Comparison of ENCODE assay signal across 8 mouse cellular contexts in the genomic region with DNA sequence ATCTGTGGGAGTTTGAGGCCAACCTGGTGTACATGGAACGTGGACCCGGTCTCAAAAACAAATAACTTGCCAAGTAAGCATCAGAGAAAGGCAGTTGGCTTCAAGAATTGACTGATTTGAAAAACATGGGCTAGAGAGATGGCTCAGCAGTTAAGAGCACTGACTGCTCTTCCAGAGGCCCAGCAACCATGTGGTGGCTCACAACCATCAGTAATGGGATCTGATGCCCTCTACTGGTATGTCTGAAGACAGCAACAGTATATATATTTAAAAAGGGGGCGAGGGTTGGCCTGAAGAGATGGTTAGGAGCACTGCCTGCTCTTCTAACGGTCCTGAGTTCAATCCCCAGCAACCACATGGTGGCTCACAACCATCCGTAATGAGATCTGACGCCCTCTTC. TPM values are rescaled to one million over a fixed set of nuclear protein-coding genes. Genes with fewer than 3 reads are reported as not detected.
DNase-seq lines count a peak whose midpoint lies in the region; ATAC-seq and TF ChIP-seq lines count a peak whose summit lies in the region.

No protein-coding gene starts in this region.

- no peak overlapping the region for H3K4me3 ChIP-seq in kidney, postnatal 0 days (replicated peaks; ENCODE audit: low read depth, low read length)
- H3K4me3 ChIP-seq in liver, embryonic 14.5 days (ENCODE audit: insufficient read depth in 1 of 2, low read depth in 2 of 2, low read length in 2 of 2), result no peak overlapping the region

- 17% methylated on average over 6 of the region's 6 CpGs for WGBS in kidney, postnatal 0 days
- 14% methylated on average over 6 of the region's 6 CpGs for WGBS in liver, embryonic 14.5 days (ENCODE audit: insufficient replicate concordance)

- no peak for TF ChIP-seq EP300 in liver, embryonic 14.5 days (IDR thresholded peaks at IDR 0.05; ENCODE audit: low read depth)

- H3K9me3 ChIP-seq in kidney, postnatal 0 days (replicated peaks; ENCODE audit: low read length), result no peaks in the 10 kb centered on the region
- no peaks in the 10 kb centered on the region for H3K9me3 ChIP-seq in liver, embryonic 14.5 days (ENCODE audit: control insufficient read depth, low read length)

- no peak for ATAC-seq in kidney, postnatal 0 days (replicated peaks; ENCODE audit: low FRiP score, low read depth)
- ATAC-seq in liver, embryonic 14.5 days (ENCODE audit: insufficient read depth), result no peak
- ATAC-seq in megakaryocyte-erythroid progenitor cell, adult 5-6 weeks (replicated peaks; ENCODE audit: low FRiP score, low TSS enrichment, poor library complexity, severe bottlenecking), result no peak

- no peak overlapping the region for H3K4me2 ChIP-seq in kidney, postnatal 0 days (ENCODE audit: low read length)
- no peak overlapping the region for H3K4me2 ChIP-seq in liver, embryonic 14.5 days (ENCODE audit: low read depth)

- no peak overlapping the region for H3K9ac ChIP-seq in kidney, postnatal 0 days (ENCODE audit: low read depth, low read length)
- no peak overlapping the region for H3K9ac ChIP-seq in liver, embryonic 14.5 days (replicated peaks)

- H3K36me3 ChIP-seq in kidney, postnatal 0 days (ENCODE audit: insufficient read depth, low read length), result no peaks in the 10 kb centered on the region
- no peaks in the 10 kb centered on the region for H3K36me3 ChIP-seq in liver, embryonic 14.5 days (replicated peaks; ENCODE audit: control insufficient read depth, insufficient read depth, low read depth)

- H3K4me1 ChIP-seq in kidney, postnatal 0 days (replicated peaks; ENCODE audit: insufficient read depth, low read length), result no peaks in the 10 kb centered on the region; the same call in 1 of the 2 replicates
- H3K4me1 ChIP-seq in liver, embryonic 14.5 days (replicated peaks; ENCODE audit: control insufficient read depth in 2 of 2, insufficient read depth in 2 of 2, low read length in 1 of 2), result peaks cover 7 to 18% of the 10 kb centered on the region in 2 experiments

- H3K27ac ChIP-seq in kidney, postnatal 0 days, result no peak overlapping the region
- H3K27ac ChIP-seq in liver, embryonic 14.5 days, result no peak overlapping the region

- no peaks in the 10 kb centered on the region for H3K27me3 ChIP-seq in kidney, postnatal 0 days (ENCODE audit: insufficient read depth, low read length)
- no peaks in the 10 kb centered on the region for H3K27me3 ChIP-seq in liver, embryonic 14.5 days (ENCODE audit: control insufficient read depth, insufficient read depth, low read length)

- DNase-seq in kidney, postnatal 0 days (ENCODE audit: low spot score), result peak; percentile 64
- DNase-seq in kidney, postnatal 10 days, result no peak
- DNase-seq in CD4-positive helper T cell, adult 2 months (ENCODE audit: low read depth, low spot score), result peak; percentile 68
- DNase-seq in R1 (ENCODE audit: low read depth, low spot score), result peak; percentile 60
- no peak for DNase-seq in liver, embryonic 14.5 days (ENCODE audit: low read depth in 3 of 3, low spot score in 3 of 3)
- DNase-seq in adrenal gland, adult 8-10 months, result no peak
- no peak for DNase-seq in kidney, adult 18-20 months

- peak; percentile 73 for TF ChIP-seq CTCF in kidney, postnatal 0 days (IDR thresholded peaks at IDR 0.05; ENCODE audit: low read depth)
- TF ChIP-seq CTCF in liver, embryonic 14.5 days (IDR thresholded peaks at IDR 0.05; ENCODE audit: low read depth), result peak; percentile 75

RNA-seq across cellular contexts. Expression of a gene that starts 4.5 kb away (rescaled TPM):
- 295 and 332 TPM in 2 replicates for polyA plus RNA-seq in kidney, postnatal 0 days (2015; fragmentation: Nextera tagmentation; extraction: Ambion mirVana)
- 57.4 and 208 TPM in 2 replicates for polyA plus RNA-seq in liver, embryonic 14.5 days (2012; rRNA removed)
- polyA plus RNA-seq in liver, embryonic 14.5 days (2014; fragmentation: Nextera tagmentation; extraction: Ambion mirVana), result 192 and 224 TPM in 2 replicates
- 100 to 1,000 TPM; 181 to 250 (median 204) TPM for total RNA-seq in adrenal gland, adult 8-10 months (2022)
- total RNA-seq in megakaryocyte-erythroid progenitor cell, adult 5-6 weeks (2014; fragmentation: Nextera tagmentation), result 973 and 1,006 TPM in 2 replicates
- 1,472 and 1,577 TPM in 2 replicates for total RNA-seq in megakaryocyte-erythroid progenitor cell, adult 5-6 weeks (2017)

Comparison
In these comparisons a context has a peak if more than half of its experiments do, and no peak if none do; other contexts are left out.
1. DNase-seq: peak in kidney, postnatal 0 days (single experiment), CD4-positive helper T cell, adult 2 months (single experiment) and R1 (single experiment); none in kidney, postnatal 10 days (single experiment), liver, embryonic 14.5 days (0 of 3), adrenal gland, adult 8-10 months (single experiment) and kidney, adult 18-20 months (single experiment).